Mouse (Mus musculus): ENCODE results near the gene Olfr220.

Olfr220 gene

GRCm38 (mm10) chr1:174441782-174442181, at the start of gene Olfr220:
TSS of gene Olfr220 (plus strand) at chr1:174442082.
- DNase-seq (ENCODE audit: low spot score) = no peak

GRCm38 (mm10) chr1:174422959-174423358, 18.9 kb upstream of the Olfr220 start:
- DNase-seq (ENCODE audit: low spot score) = no peak

- DNase-seq (ENCODE audit: low spot score) = no peak
Measured at GRCm38 (mm10) chr1:174423764-174424163, 18.1 kb upstream of the Olfr220 start, which contains the start of gene Olfr414. TSS of gene Olfr414 (plus strand) at chr1:174424064.

- no peak for DNase-seq (ENCODE audit: low spot score)
Measured at GRCm38 (mm10) chr1:174426180-174426986, 15.5 kb upstream of the Olfr220 start.

DNA sequence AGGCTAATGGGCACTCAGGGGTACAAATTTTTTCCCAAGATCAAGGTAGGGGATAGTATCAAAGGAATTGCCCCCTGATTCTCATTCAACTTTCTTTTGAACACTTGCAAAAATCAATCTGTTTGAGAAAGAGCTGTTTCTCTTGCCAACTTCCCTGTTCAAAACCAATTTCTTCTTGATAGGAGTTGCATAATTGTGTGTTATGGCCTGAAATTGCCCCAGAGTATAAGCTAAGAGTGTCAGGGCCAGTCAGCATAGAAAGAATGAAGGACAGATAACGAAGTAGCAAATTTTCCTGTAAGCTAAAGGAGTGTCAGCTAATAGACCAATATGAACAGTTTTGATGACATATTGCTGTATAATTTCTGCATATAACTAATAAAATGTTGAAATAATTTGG, 14.5 kb upstream of the Olfr220 start:
- no peak for DNase-seq (ENCODE audit: low spot score)

DNA sequence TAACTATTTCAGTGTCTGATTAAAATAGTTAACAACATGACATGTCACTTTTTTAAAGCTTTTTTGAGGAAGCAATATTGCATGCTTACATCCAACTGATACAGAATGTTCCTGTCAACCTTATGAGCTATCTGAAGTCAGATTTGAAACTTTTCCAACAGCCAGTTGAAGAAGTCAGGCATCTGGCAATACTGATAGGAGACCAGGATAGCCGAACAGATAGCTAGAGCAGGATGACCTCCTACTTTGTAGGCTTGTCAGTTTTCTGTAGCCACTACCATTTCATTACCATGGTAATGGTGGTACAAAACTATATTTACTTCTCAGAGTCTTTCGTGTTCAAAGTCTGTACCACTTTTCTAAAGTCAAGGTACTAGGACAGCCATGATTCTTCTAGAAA, 13.5 kb upstream of the Olfr220 start:
- no peak for DNase-seq (ENCODE audit: low spot score)

- DNase-seq (ENCODE audit: low spot score) = no peak
Measured at GRCm38 (mm10) chr1:174434121-174434520, 7.8 kb upstream of the Olfr220 start.

DNA sequence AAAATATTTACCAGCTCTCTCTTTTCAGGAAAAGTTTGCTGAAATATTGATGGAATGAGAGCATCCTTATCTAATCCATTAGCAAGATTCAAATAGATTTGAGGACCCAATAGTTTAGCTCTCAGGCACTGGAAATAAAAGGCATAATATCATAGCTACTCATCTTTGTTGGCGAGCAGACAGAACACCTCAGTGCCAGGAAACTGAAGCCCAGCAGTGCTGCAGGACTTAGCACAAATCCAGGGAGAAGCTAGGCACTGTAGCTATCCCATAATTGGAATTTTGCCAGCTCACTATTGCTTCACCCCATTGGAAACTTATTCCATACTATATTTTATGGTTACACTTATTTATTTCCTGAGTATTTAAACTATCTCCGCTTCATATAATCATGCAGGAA, 13.2 kb downstream of the Olfr220 start:
- DNase-seq (ENCODE audit: low spot score) = no peak

GRCm38 (mm10) chr1:174465385-174465784, 23.5 kb downstream of the Olfr220 start:
- no peak for DNase-seq (ENCODE audit: low spot score)

DNA sequence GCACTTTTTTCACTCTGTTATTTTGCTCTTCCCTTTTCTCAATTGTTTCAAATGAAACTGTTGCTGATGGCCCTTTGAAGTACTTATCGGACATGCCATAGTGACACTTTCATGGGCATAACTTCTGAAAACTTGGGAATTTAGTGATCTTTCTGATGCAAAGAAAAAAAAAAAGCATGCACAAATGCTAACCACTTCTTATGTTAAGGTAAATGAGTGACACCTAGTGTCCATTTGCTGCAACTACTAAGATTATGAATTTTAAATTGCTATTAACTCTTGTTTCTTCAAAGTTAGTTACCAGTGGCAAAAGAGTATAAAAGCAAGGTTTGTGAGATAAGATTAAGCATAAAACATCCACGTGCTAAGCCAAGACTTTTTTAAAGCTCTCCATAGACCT, 24.4 kb downstream of the Olfr220 start:
- DNase-seq (ENCODE audit: low spot score) = no peak

- peak; percentile 9 for DNase-seq (ENCODE audit: low spot score)
Measured at GRCm38 (mm10) chr1:174469736-174470135, 27.9 kb downstream of the Olfr220 start.

GRCm38 (mm10) chr1:174482567-174482966, 40.7 kb downstream of the Olfr220 start:
- DNase-seq (ENCODE audit: low spot score) = no peak

- no peak for DNase-seq (ENCODE audit: low spot score)
Measured at GRCm38 (mm10) chr1:174500064-174500463, 58.2 kb downstream of the Olfr220 start.
